Mouse (Mus musculus) B cell, adult 2 months (primary cell): ENCODE data around the gene Polr2i.
"Not testable (repeated sequence)": the region's sequence is repeated elsewhere in the genome, so short reads cannot be mapped to it uniquely, and the experiment has no call there.

Source experiments
- DNase-seq, 2 experiments: peaks; one replicate each; pipeline ENCODE4 v3.0.0; 2022

Polr2i gene

DNA sequence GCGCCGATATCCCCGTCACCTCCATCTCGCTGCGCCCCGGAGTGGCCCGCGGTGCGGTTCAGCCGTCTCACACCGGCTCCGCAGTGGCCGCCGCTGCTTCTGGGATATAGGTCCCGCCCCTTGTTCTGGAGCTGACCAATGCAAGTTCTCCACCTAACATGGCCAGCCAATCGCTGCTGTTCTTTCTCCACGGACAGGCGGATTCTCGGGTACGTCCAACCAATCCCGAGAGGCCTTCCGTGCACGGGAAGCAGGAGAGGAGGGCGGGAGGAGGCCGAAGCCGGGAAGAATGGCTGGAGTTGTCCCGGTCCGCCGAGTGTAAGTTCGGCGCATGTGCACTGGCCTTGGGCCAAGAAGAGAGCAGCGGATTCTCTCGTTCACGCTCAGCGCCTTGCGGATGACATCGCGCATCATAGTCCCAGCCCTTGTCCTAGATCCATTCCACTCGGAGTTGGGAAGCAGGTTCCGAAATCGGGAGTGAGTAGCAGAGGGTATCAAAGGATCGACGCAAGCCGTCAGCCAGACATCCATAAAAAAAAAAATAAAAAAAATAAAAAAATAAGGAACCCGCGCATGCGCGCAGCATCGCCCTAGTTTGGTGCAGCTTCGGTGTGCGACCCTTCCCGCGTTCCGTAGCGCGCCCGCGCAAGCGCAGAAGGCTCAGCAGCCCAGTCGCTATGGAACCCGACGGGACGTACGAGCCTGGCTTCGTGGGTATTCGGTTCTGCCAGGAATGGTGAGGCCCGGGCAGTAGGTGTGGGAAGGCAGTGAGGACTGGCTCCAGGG is at the start of gene Polr2i, which contains the start of gene Tbcb:
Polr2i (plus strand) TSS at position 280 of the 786 bp plus-strand sequence.
Tbcb (minus strand) TSS at position 604 of the 786 bp plus-strand sequence.
- DNase-seq: peak; percentile 95 to 96

DNA sequence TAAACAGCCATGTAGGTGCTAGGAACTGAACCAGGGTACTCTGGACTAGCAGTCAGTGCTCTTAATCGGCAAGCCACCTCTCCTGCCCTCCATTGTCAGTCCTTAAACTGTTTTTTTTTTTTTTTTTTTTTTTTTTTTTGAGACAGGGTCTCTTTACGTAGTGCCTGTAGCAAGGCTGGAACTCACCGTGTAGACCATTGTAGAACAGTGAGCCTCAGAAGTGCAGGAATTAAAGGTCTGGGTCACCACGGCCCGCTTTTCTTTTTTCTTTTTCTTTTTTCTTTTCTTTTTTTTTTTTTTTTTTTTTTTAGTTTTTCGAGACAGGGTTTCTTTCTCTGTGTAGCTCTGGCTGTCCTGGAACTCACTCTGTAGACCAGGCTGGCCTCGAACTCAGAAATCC is 48.6 kb upstream of the Polr2i start:
- not testable (repeated sequence) for DNase-seq

- peak; percentile 82 to 86 for DNase-seq
Measured at GRCm38 (mm10) chr7:30183879-30184289, 47.9 kb upstream of the Polr2i start, which contains the start of gene Cox7a1. Cox7a1 (plus strand) TSS chr7:30184144.

GRCm38 (mm10) chr7:30184641-30185348 is 47.0 kb upstream of the Polr2i start:
- no peak for DNase-seq

DNA sequence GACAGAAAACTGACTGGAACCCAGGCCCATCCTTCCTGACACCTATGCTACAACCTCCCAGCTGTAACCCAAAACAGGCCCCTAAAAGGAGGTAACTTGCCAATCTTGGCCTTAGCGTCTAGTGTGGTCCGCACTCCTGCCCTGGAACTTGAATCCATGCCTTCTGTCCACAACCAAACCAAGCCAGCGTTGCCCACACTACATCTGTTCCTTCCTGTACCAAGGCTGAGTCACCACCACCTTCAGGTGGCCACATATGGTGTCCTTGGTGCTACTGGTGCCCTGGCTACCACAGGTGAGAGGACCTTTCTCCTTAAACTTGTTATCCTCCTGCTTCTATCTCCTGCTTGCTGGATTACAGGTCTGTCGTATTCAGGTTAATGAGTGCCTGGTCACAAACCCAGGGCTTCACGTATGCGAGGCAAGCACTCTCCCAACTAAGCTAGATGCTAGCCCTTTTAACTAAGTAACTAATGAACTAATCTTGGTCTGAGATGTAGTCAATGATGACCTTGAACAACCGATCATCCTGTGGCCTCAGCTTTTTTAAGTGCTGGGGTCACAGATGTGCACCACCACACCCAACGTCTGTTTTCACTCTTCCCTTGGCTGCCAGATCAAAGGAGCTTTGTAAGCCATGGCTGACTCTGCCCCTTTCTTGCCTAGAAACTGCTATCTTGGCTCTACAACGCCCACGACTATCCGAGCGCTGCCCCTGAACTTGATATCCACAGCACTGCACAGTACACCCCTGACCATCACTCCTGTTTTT is 43.2 kb upstream of the Polr2i start:
- no peak for DNase-seq

DNA sequence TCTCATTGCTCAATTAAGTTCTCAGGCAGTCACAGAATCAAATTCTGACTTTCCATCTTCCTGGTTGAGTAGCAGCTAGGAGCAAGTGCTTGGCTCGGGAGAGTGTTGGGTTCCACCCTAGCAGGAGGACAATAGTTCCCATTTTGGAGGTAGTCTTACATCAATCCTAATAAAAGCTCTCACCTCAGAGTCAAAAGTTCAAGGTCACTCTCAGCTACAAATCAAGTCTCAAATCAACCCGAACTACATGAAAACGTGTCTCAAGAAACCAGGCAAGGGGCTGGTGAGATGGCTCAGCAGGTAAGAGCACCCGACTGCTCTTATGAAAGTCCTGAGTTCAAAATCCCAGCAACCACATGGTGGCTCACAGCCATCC is 42.6 kb upstream of the Polr2i start:
- no peak for DNase-seq

- DNase-seq: no peak
Measured at GRCm38 (mm10) chr7:30192088-30192487, 39.7 kb upstream of the Polr2i start.

GRCm38 (mm10) chr7:30193013-30193412 is 38.7 kb upstream of the Polr2i start:
- DNase-seq: no peak

DNA sequence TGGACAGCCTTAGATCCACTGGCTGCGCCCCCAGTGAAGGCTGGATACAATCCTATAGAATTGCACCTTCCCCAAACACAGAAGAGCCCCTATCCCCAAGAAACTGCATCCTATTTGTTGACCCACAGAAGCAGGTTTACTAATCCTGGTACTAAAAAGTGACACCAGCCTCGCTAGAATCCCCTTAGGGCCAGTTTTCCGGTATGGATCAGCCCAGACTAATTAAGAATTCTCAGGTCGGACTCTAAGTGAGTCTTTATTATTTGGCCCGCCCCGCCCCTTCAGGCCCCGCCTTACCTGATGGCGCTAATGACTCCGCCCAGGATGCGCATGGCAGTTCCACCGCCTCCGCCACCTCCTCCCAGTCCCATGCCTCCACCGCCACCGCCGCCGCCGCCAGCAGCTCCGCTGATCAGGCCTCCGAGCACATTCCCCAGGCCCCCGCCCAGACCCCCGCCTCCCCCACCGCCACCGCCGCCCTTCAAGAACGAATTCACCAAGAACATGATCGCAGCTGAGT is 38.1 kb upstream of the Polr2i start:
- DNase-seq: peak; percentile 83 to 86

- peak; percentile 31 to 34 for DNase-seq
Measured at GRCm38 (mm10) chr7:30194101-30194831, 37.5 kb upstream of the Polr2i start.

GRCm38 (mm10) chr7:30194884-30195283 is 36.9 kb upstream of the Polr2i start:
- peak; percentile 96 for DNase-seq

DNA sequence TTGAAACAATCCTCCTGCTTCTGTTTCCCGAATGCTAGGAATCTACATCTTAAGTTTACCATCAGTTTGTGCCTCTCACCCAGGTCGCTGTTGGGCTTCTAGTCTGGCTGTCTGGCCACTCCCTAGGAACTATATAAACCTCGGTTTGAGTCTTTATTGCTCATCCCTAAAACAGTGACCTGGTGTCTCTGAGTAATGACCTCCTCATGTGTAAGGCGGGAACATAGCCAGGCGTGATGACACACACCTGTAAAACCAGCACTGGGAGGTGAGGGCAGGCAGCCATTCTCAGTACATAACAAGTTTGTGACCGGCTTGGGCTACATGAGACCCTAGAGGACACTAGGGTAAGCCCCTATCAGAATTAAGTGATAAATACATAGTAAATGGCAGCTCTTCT is 36.3 kb upstream of the Polr2i start:
- DNase-seq: no peak

DNA sequence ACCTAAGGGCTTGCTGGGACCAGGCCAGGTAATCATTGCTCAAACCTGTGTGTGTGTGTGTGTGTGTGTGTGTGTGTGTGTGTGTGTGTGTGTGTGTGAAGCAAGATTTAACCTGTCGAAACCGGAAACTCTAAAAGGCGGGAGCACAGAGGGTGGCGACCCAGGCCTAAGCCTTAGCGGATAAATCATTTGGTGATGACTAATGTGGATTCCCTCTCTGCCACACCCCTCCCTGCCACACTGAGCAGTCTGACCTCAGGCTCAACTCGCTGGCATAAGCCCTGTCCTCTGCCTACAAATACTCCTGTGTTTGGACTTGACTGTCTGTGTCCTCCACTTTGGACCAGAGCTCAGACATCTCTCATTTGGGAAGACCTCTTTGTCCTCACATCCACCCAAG is 35.6 kb upstream of the Polr2i start:
- DNase-seq: no peak

- DNase-seq: no peak
Measured at GRCm38 (mm10) chr7:30197592-30198129, 34.1 kb upstream of the Polr2i start.

DNA sequence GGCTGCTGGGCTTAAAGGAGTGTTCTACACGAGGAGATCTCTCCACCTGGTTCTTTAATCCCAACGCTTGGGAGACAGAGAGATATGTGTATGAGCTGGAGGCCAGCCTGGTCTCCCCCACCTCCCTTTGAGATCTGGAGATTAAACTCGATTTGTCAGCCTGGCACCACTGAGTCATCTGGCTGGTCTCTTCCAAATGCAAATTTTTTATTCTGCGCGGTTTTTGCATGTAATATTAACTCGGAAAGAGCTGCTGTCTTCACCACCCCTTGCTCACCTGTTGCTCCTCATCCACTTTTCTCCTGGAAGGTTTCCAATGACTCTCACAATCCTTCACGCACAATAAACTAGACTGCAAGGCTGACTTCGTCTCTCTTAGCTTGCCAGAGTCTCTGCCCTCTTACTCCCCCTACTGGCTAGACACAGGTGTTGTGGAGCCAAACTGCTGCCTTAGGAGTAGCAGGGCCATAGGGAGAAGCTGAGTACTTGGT is 33.2 kb upstream of the Polr2i start, which contains the start of gene Capns1:
Capns1 (minus strand) TSS at position 331 of the 491 bp plus-strand sequence.
- peak; percentile 71 to 73 for DNase-seq

DNA sequence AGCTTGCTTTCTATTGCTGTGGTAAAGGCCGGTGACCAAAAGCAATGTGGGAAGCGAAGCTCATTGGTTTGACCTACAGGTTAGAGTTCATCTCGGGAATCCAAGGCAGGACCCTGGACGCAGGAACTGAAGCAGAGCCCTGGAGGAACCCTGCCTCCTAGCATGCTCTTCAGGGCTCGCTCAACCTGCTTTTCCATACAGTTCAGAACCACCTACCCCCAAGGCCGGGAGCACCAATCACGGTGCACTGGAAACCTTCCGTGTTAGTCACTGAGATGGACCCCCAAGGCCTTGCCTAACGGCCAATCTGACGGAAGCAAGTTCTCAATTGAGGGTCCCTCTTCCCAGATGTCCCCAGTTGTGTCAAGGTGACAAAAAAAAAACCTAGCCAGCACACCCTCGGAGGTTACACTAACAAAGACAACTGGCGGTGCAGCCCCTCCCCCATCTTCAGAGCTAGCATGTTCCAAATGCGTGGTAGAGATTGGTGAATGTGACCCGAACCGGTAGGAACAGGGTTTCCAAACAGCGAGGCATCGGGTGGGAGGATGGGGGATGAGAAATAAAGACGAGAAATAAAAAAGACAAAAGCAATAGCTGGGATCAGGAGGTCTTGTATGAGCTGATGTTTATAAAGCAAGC is 32.1 kb upstream of the Polr2i start:
- DNase-seq: no peak

- no peak for DNase-seq
Measured at GRCm38 (mm10) chr7:30200200-30200599, 31.5 kb upstream of the Polr2i start.

DNA sequence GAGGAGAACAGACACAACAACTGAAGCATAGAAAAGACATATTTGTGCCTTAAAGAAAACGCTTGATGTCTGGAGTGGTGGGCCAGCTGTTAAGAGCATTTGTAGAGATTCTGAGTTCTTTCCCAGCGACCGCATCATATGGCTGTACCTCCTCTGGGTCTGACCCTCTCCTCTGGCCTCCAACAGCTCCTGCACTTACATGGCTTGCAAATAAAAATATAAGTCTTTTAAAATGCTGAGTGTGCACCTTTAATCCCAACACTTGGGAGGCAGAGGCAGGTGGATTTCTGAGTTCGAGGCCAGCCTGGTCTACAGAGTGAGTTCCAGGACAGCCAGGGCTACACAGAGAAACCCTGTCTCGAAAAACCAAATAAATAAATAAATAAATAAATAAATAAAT is 31.1 kb upstream of the Polr2i start:
- not testable (repeated sequence) for DNase-seq

GRCm38 (mm10) chr7:30202895-30203690 is 28.7 kb upstream of the Polr2i start:
- no peak for DNase-seq

GRCm38 (mm10) chr7:30204380-30204779 is 27.4 kb upstream of the Polr2i start:
- DNase-seq: no peak
